Mouse (Mus musculus) CH12.LX (cell line): ENCODE data around the gene Supv3l1.

ENCODE experiments used
- CTCF ChIP-seq, 2 experiments: IDR thresholded peaks in 1 of 2; conservative IDR thresholded peaks in 1 of 2; 2 replicates each; pipeline ENCODE4 v1.5.1; 2011 to 2012; ENCODE audit warnings: low read depth in 2 of 2, low read length in 2 of 2, improper control_type of control experiment in 1 of 2, inconsistent platforms in 1 of 2, mild to moderate bottlenecking in 1 of 2, moderate library complexity in 1 of 2
- E2F4 ChIP-seq: IDR thresholded peaks from 2 replicates; pipeline ENCODE4 v1.6.1; 2011; ENCODE audit warnings: low read depth, low read length, improper control_type of control experiment; ENCODE audit not compliant: insufficient replicate concordance
- EP300 ChIP-seq: IDR thresholded peaks from 2 replicates; pipeline ENCODE4 v1.6.1; 2011; ENCODE audit warnings: low read length, improper control_type of control experiment
- GABPA ChIP-seq: IDR thresholded peaks from 2 replicates; pipeline ENCODE4 v1.6.1; 2012; ENCODE audit warnings: low read depth, low read length, improper control_type of control experiment, inconsistent platforms; ENCODE audit not compliant: insufficient replicate concordance
- MAFK ChIP-seq: IDR thresholded peaks from 2 replicates; pipeline ENCODE4 v1.6.1; 2011; ENCODE audit warnings: low read length, improper control_type of control experiment; ENCODE audit not compliant: insufficient replicate concordance
- POLR2A ChIP-seq: IDR thresholded peaks from 2 replicates; pipeline ENCODE4 v1.6.1; 2011; ENCODE audit warnings: low read depth, mild to moderate bottlenecking, improper control_type of control experiment, low read length
- RCOR1 ChIP-seq: conservative IDR thresholded peaks from 2 replicates; pipeline ENCODE4 v1.6.1; 2012; ENCODE audit warnings: low read depth, mild to moderate bottlenecking, inconsistent platforms, low read length, improper control_type of control experiment
- TCF12 ChIP-seq: IDR thresholded peaks from 2 replicates; pipeline ENCODE4 v1.6.1; 2014; ENCODE audit warnings: low read depth, mild to moderate bottlenecking, inconsistent platforms, low read length, improper control_type of control experiment
- ZMIZ1 ChIP-seq: IDR thresholded peaks from 2 replicates; pipeline ENCODE4 v1.6.1; 2012; ENCODE audit warnings: low read depth, mild to moderate bottlenecking, inconsistent platforms, low read length, improper control_type of control experiment
- ZNF384 ChIP-seq: IDR thresholded peaks from 2 replicates; pipeline ENCODE4 v1.6.1; 2012; ENCODE audit warnings: low read depth, low read length, improper control_type of control experiment, inconsistent platforms

DNA sequence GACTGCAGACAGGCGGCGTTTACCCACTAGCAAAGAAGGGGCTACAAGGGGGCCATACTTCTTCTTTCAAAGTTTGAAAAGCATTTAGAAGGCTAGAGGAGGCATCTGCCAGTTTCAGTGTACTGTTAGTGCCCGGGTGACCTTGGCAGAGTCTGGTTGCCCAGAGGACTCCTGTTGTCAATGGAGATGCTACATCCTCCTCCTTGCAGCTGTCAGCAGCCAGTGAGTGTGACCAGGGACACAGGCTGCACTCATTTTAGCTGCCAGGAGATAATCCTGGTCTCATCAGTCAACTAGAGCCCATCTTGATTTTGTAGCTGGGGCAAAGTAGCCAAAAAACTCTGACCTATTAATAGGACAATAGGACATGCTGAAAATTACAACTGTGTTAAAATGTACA is 28.4 kb downstream of the Supv3l1 start:
- TF ChIP-seq TCF12 (no peak), CTCF (conservative IDR thresholded peaks at IDR 0.05 in 1 of 2, IDR thresholded peaks at IDR 0.05 in 1 of 2; ENCODE audit: low read depth in 2 of 2, low read length in 2 of 2) (no peak), MAFK (no peak), POLR2A (no peak), EP300 (no peak), ZMIZ1 (no peak), E2F4 (no peak), RCOR1 (no peak), GABPA (no peak), ZNF384 (no peak)
